Mouse (Mus musculus) forebrain, embryonic 16.5 days (tissue): Measurements from ENCODE around the gene Sorbs1. TPM values are rescaled to one million over a fixed set of nuclear protein-coding genes. Genes with fewer than 3 reads are reported as not detected.

Experiments
- polyA plus RNA-seq: library from polyadenylated mRNA; unstranded; fragments of >200 nt; fragmentation: Nextera tagmentation; extraction: Ambion mirVana; gene quantifications from 2 replicates; pipeline ENCODE4 v1.2.1, GENCODE M21; 2015

Gene Sorbs1
- polyA plus RNA-seq, 1 experiment from 2014 or later: 128 TPM

Other genes starting within 250 kb of the Sorbs1 start
- gene Pdlim1, start 241.9 kb downstream of the Sorbs1 start, polyA plus RNA-seq: 12.5 and 18.3 TPM in 2 replicates
- gene Aldh18a1, start 74.7 kb upstream of the Sorbs1 start, polyA plus RNA-seq: 83.4 and 85.1 TPM in 2 replicates
- 13.3 and 14.2 TPM in 2 replicates for gene Tctn3, start 98.5 kb upstream of the Sorbs1 start, polyA plus RNA-seq
- 7.8 and 8.5 TPM in 2 replicates for gene Entpd1, start 98.6 kb upstream of the Sorbs1 start, polyA plus RNA-seq
- gene Cc2d2b, start 235.0 kb upstream of the Sorbs1 start, polyA plus RNA-seq: 0.20 and 0.60 TPM in 2 replicates